Mouse (Mus musculus) limb, embryonic 11.5 days (tissue): Measurements from ENCODE around the gene E130114P18Rik. TPM values are rescaled to one million over a fixed set of nuclear protein-coding genes. Genes with fewer than 3 reads are reported as not detected.

ENCODE experiments used
- ATAC-seq: fragments of 200-750 bp; cut with Nextera tagmentation; 2 replicates; pipeline ENCODE4 v1.8.0; 2017; ENCODE audit warnings: low read depth; ENCODE audit not compliant: insufficient number of reproducible peaks, low FRiP score, low TSS enrichment
- DNase-seq: peaks from one replicate; pipeline ENCODE4 v3.0.0-alpha.2; 2015; ENCODE audit warnings: low spot score
- H3K27ac ChIP-seq: fragments of 300-500 bp; sonication (generic); replicated peaks from 2 replicates; pipeline ENCODE4 v1.5.1; 2014; ENCODE audit warnings: low read depth, mild to moderate bottlenecking, low read length
- H3K27me3 ChIP-seq: fragments of 300-500 bp; sonication (generic); 2 replicates; pipeline ENCODE4 v1.6.1; 2014; ENCODE audit warnings: mild to moderate bottlenecking, low read length, mixed read lengths; ENCODE audit not compliant: control insufficient read depth, insufficient read depth
- H3K36me3 ChIP-seq: fragments of 300-500 bp; sonication (generic); 2 replicates; pipeline ENCODE4 v1.6.1; 2014; ENCODE audit warnings: mild to moderate bottlenecking, low read length, moderate library complexity, mixed read lengths; ENCODE audit not compliant: control insufficient read depth, insufficient read depth
- H3K4me1 ChIP-seq: fragments of 300-500 bp; sonication (generic); 2 replicates; pipeline ENCODE4 v1.6.1; 2014; ENCODE audit warnings: low read length, mixed read lengths; ENCODE audit not compliant: control insufficient read depth, insufficient read depth
- H3K4me2 ChIP-seq: fragments of 300-500 bp; sonication (generic); 2 replicates; pipeline ENCODE4 v1.6.1; 2014; ENCODE audit warnings: low read depth, mild to moderate bottlenecking, moderate library complexity; ENCODE audit not compliant: severe bottlenecking
- H3K4me3 ChIP-seq: fragments of 300-500 bp; sonication (generic); 2 replicates; pipeline ENCODE4 v1.5.1; 2014; ENCODE audit warnings: low read depth, low read length
- H3K9ac ChIP-seq: fragments of 300-500 bp; sonication (generic); 2 replicates; pipeline ENCODE4 v1.6.1; 2014; ENCODE audit warnings: mild to moderate bottlenecking, low read length
- H3K9me3 ChIP-seq: fragments of 300-500 bp; sonication (generic); 2 replicates; pipeline ENCODE4 v1.6.1; 2016; ENCODE audit warnings: low read length; ENCODE audit not compliant: control insufficient read depth
- WGBS: fragments of 180-500 bp; shearing (Covaris S2); extraction: QIAGEN DNeasy Blood & Tissue Kit; methylation state at CpG from one replicate; pipeline ENCODE4 v1.1.7; 2014; 5-methylcytosine and 5-hydroxymethylcytosine counted together
- polyA plus RNA-seq: library from polyadenylated mRNA; unstranded; fragments of >200 nt; fragmentation: Nextera tagmentation; extraction: Ambion mirVana; gene quantifications from 2 replicates; pipeline ENCODE4 v1.2.1, GENCODE M21; 2014

Gene E130114P18Rik
- polyA plus RNA-seq, 1 experiment from 2014 or later: 10.1 TPM

- no peak for ATAC-seq
- Histone ChIP-seq H3K27ac (no peak overlapping the region), H3K36me3 (no peaks in the 10 kb centered on the region), H3K9ac (no peak overlapping the region), H3K4me3 (no peak overlapping the region), H3K27me3 (no peaks in the 10 kb centered on the region), H3K4me1 (no peaks in the 10 kb centered on the region), H3K9me3 (no peaks in the 10 kb centered on the region), H3K4me2 (no peak overlapping the region)
- no peak for DNase-seq
- 83% methylated on average over 6 of the region's 6 CpGs for WGBS
Measured at GRCm38 (mm10) chr4:97663922-97664321, 114.0 kb downstream of the E130114P18Rik start.

DNA sequence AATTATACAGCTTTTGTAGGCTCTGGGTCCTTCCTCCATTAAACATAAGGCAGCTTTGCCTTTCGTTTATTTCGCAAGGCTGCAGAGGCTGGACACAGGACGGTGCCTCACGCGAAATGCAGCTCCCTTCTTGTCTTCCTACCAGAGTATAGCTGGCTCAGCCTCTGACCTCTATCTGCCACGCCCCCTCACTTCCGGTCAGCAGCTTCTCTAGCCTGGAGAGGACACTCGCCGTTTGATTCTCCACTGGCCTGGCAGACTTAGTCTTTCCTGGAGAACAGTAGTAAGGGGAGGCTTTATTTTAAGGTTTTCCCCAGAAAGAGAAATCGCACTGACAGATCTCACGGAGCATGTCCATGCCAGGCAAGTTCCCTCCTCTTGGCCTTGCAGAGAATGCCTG lies 115.0 kb downstream of the E130114P18Rik start:
- Histone ChIP-seq H3K4me1 (no peaks in the 10 kb centered on the region), H3K4me3 (no peak overlapping the region), H3K9me3 (no peaks in the 10 kb centered on the region), H3K27ac (no peak overlapping the region), H3K36me3 (no peaks in the 10 kb centered on the region), H3K4me2 (no peak overlapping the region), H3K27me3 (no peaks in the 10 kb centered on the region), H3K9ac (no peak overlapping the region)
- ATAC-seq (no peak), DNase-seq (no peak)
- WGBS: 69% methylated on average over 11 of the region's 11 CpGs

- Histone ChIP-seq H3K36me3 (no peaks in the 10 kb centered on the region), H3K9me3 (no peaks in the 10 kb centered on the region), H3K4me1 (0 out of 2 replicates have a peak, but pooled peaks cover 4% of the 10 kb centered on the region), H3K27me3 (no peaks in the 10 kb centered on the region), H3K4me3 (no peak overlapping the region), H3K27ac (no peak overlapping the region), H3K4me2 (no peak overlapping the region), H3K9ac (no peak overlapping the region)
- DNase-seq: no peak
- ATAC-seq: no peak
- 92% methylated on average over 10 of the region's 10 CpGs for WGBS
Measured at GRCm38 (mm10) chr4:97661611-97662273, 116.1 kb downstream of the E130114P18Rik start.

- no peak overlapping the region for H3K27ac ChIP-seq
- H3K36me3 ChIP-seq: no peaks in the 10 kb centered on the region
- no peak overlapping the region for H3K4me2 ChIP-seq
- DNase-seq (peak; percentile 76), ATAC-seq (peak; percentile 78)
- no peaks in the 10 kb centered on the region for H3K9me3 ChIP-seq
- no peak overlapping the region for H3K4me3 ChIP-seq
- 0 out of 2 replicates have a peak, but pooled peaks cover 4% of the 10 kb centered on the region for H3K4me1 ChIP-seq
- no peaks in the 10 kb centered on the region for H3K27me3 ChIP-seq
- WGBS: 19% methylated on average over 3 of the region's 3 CpGs
- H3K9ac ChIP-seq: no peak overlapping the region
Measured at GRCm38 (mm10) chr4:97657586-97657985, 120.3 kb downstream of the E130114P18Rik start.

- no peaks in the 10 kb centered on the region for H3K9me3 ChIP-seq
- WGBS: 84% methylated on average over 5 of the region's 5 CpGs
- no peak overlapping the region for H3K9ac ChIP-seq
- H3K4me3 ChIP-seq: no peak overlapping the region
- ATAC-seq: no peak
- H3K4me2 ChIP-seq: no peak overlapping the region
- H3K27me3 ChIP-seq: no peaks in the 10 kb centered on the region
- no peak overlapping the region for H3K27ac ChIP-seq
- H3K4me1 ChIP-seq: peaks cover 15% of the 10 kb centered on the region
- H3K36me3 ChIP-seq: no peaks in the 10 kb centered on the region
- no peak for DNase-seq
Measured at GRCm38 (mm10) chr4:97649626-97650015, 128.3 kb downstream of the E130114P18Rik start.

- no peaks in the 10 kb centered on the region for H3K27me3 ChIP-seq
- no peaks in the 10 kb centered on the region for H3K9me3 ChIP-seq
- ATAC-seq (no peak), DNase-seq (no peak)
- H3K9ac ChIP-seq: no peak overlapping the region
- H3K27ac ChIP-seq: no peak overlapping the region
- no peak overlapping the region for H3K4me2 ChIP-seq
- 54% methylated on average over 11 of the region's 11 CpGs for WGBS
- no peak overlapping the region for H3K4me3 ChIP-seq
- no peaks in the 10 kb centered on the region for H3K36me3 ChIP-seq
- peaks cover 15% of the 10 kb centered on the region for H3K4me1 ChIP-seq
Measured at GRCm38 (mm10) chr4:97648825-97649625, 128.9 kb downstream of the E130114P18Rik start.

DNA sequence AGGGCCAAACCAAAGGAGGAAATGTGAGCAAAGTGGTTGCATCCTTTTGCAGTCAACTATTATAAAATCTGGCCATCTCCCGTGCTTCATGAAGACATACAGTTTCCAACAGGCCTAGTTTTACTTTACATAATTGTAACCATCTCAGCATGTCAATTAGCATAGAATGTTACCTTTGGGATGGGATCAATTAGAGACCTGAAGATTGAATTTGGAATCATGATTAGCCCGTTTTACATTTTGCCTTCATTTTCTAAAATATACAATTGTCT lies 129.5 kb downstream of the E130114P18Rik start:
- Histone ChIP-seq H3K9me3 (no peaks in the 10 kb centered on the region), H3K4me1 (peaks cover 15% of the 10 kb centered on the region), H3K4me2 (no peak overlapping the region), H3K36me3 (no peaks in the 10 kb centered on the region), H3K27ac (no peak overlapping the region), H3K27me3 (no peaks in the 10 kb centered on the region), H3K9ac (no peak overlapping the region), H3K4me3 (no peak overlapping the region)
- 55% methylated on average over 2 of the region's 2 CpGs for WGBS
- ATAC-seq (no peak), DNase-seq (no peak)

- peak; percentile 62 for DNase-seq
- no peak overlapping the region for H3K27ac ChIP-seq
- H3K9me3 ChIP-seq: no peaks in the 10 kb centered on the region
- H3K4me2 ChIP-seq: no peak overlapping the region
- no peaks in the 10 kb centered on the region for H3K36me3 ChIP-seq
- H3K4me1 ChIP-seq: peaks cover 15% of the 10 kb centered on the region
- H3K4me3 ChIP-seq: no peak overlapping the region
- peak; percentile 57; the same call in 1 of the 2 replicates for ATAC-seq
- WGBS: 40% methylated on average over 15 of the region's 15 CpGs
- no peak overlapping the region for H3K9ac ChIP-seq
- no peaks in the 10 kb centered on the region for H3K27me3 ChIP-seq
Measured at GRCm38 (mm10) chr4:97647700-97648435, 130.0 kb downstream of the E130114P18Rik start.
